Comparison of ENCODE assay signal across 8 mouse cellular contexts in genomic region chr16:17646310-17647114, GRCm38 (mm10). TPM values are rescaled to one million over a fixed set of nuclear protein-coding genes. Genes with fewer than 3 reads are reported as not detected.
DNase-seq lines count a peak whose midpoint lies in the region; ATAC-seq and TF ChIP-seq lines count a peak whose summit lies in the region.

Ccdc74a (plus strand) TSS chr16:17646470.

- no peaks in the 10 kb centered on the region for H3K9me3 ChIP-seq in lung, embryonic 16.5 days (ENCODE audit: control insufficient read depth, low read length)

- peak; percentile 86 for ATAC-seq in Patski
- peak; percentile 72 for ATAC-seq in frontal cortex, adult (ENCODE audit: low TSS enrichment)
- ATAC-seq in hematopoietic stem cell, adult 5-6 weeks (replicated peaks in 1 of 2; ENCODE audit: insufficient read depth in 1 of 2, low FRiP score in 2 of 2, low TSS enrichment in 1 of 2, low read depth in 1 of 2, poor library complexity in 2 of 2, severe bottlenecking in 2 of 2): peak; percentile 69 to 72
- peak; percentile 97 for ATAC-seq in lung, embryonic 16.5 days (ENCODE audit: low read depth)

- DNase-seq in Patski (ENCODE audit: low read depth, low spot score): peak; percentile 34
- DNase-seq in cerebellum, adult 9-10 months: peak; percentile 87
- peak; percentile 74 for DNase-seq in layer of hippocampus, adult 9-11 months
- peak; percentile 42 for DNase-seq in ovary, postnatal 10 days (ENCODE audit: low spot score)
- peak; percentile 28 to 64 for DNase-seq in thymus, postnatal 10 days (ENCODE audit: low spot score in 2 of 2)

- H3K27me3 ChIP-seq in Patski: no peaks in the 10 kb centered on the region
- H3K27me3 ChIP-seq in lung, embryonic 16.5 days (ENCODE audit: control insufficient read depth, insufficient read depth, low read depth, low read length): no peaks in the 10 kb centered on the region

- peaks cover 18% of the 10 kb centered on the region for H3K36me3 ChIP-seq in lung, embryonic 16.5 days (ENCODE audit: control insufficient read depth, insufficient read depth, low read length)

- H3K4me1 ChIP-seq in lung, embryonic 16.5 days (replicated peaks; ENCODE audit: control insufficient read depth, insufficient read depth, low read length): peaks cover 9% of the 10 kb centered on the region

- peak within 1 kb of the TSS; percentile 94 for H3K4me2 ChIP-seq in lung, embryonic 16.5 days (ENCODE audit: low read depth, low read length)

- no peak for TF ChIP-seq CTCF in Patski (IDR thresholded peaks at IDR 0.05)

- in situ Hi-C loops in Patski (cut with MboI; ENCODE audit: low pct_unique_long_range_greater_than_20kb): no loop called here

- POLR2A ChIA-PET in Patski (lab: Charles Lee): no interaction called here

- H3K27ac ChIP-seq in lung, embryonic 16.5 days (ENCODE audit: low read length): peak within 1 kb of the TSS; percentile 20

- H3K9ac ChIP-seq in lung, embryonic 16.5 days (ENCODE audit: low read length): peak within 1 kb of the TSS; percentile 72

- H3K4me3 ChIP-seq in lung, embryonic 16.5 days (ENCODE audit: low read length): peak within 1 kb of the TSS; percentile 58

- 2% methylated on average over 57 of the region's 65 CpGs for WGBS in lung, embryonic 16.5 days

- CTCF ChIA-PET in Patski (lab: Charles Lee): no interaction called here

RNA-seq across cellular contexts. Expression of gene Ccdc74a, which starts in this region (rescaled TPM):
- 9.6 TPM for polyA plus RNA-seq in Patski (2021)
- not detected in 2 replicates for total RNA-seq in hematopoietic stem cell, adult 5-6 weeks (2017)
- 8.8 and 9.1 TPM in 2 replicates for polyA plus RNA-seq in lung, embryonic 16.5 days (2015; fragmentation: Nextera tagmentation; extraction: Ambion mirVana)

Comparison
In these comparisons a context has a peak if more than half of its experiments do, and no peak if none do; other contexts are left out.
1. Peak in every context shown above with its lines: DNase-seq, ATAC-seq, H3K4me3 ChIP-seq and H3K27ac ChIP-seq.
2. Peak in ATAC-seq in hematopoietic stem cell, adult 5-6 weeks; RNA of the gene not detected or under 1 TPM.
3. DNase-seq: peak in every context shown above with its lines; median percentile 87 in cerebellum, adult 9-10 months; 74 in layer of hippocampus, adult 9-11 months; 46 in thymus, postnatal 10 days; 42 in ovary, postnatal 10 days; 34 in Patski.